Mouse (Mus musculus): ENCODE measurements at regions not wholly inside any gene's neighbourhood (a gene's known extent, or its start where the extent isn't known, plus 50 kb on each side); places are given as distances from the start of the nearest gene placed in this dataset.

DNA sequence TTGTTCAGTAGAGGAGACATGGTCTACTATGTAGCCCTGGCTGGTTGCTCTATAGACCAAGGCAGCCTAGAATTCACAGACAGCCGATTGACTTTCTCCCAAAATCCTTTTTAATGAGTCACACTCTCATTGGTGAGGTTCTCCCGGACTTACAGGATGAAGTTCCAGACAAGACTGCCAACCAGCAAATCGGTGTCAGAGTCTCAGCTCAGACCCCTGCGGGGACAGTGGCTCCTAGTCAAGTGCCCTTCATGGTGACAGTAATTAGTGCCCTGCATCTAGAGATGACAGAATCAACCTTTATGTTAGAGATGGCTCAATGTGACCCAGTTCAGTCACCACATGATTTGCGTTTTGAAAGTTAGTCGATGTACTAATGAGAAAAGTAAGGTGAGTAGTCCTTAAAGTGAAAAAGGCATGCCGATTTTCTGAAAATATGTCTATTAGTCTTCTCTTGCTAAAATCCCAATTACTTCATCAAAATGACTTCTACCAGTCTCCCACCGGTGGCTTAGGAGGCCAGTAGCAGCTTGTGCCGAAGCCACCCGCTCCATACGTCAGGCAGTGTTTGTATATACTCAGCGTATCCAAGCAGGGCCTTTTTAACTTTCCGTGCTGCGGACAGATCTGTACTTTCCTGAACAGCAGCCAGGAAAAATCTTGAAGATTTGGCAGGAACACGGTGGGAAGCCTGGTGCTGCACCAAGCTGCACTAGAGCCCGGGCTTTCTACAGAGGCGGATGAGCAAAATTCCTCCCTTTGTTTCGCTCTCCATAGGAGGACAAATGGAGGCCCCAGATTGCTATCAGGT is 105.2 kb downstream of the Tes start:
- TF ChIP-seq CTCF (IDR thresholded peaks at IDR 0.05; ENCODE audit: control insufficient read depth, insufficient read depth, insufficient read length) = no peak
- TF ChIP-seq MAX (IDR thresholded peaks at IDR 0.05) = no peak
- no peak for TF ChIP-seq CEBPB (IDR thresholded peaks at IDR 0.05; ENCODE audit: low read depth)
- no peak for TF ChIP-seq USF1 (IDR thresholded peaks at IDR 0.05; ENCODE audit: low read depth)

Data from C2C12 (cell line).